Mouse (Mus musculus) C2C12 (cell line): Measurements from ENCODE around the gene Ddx60. TPM values are rescaled to one million over a fixed set of nuclear protein-coding genes. Genes with fewer than 3 reads are reported as not detected.

Source experiments
- H3K27me3 ChIP-seq: one replicate; pipeline ENCODE4 v1.6.1; 2011; ENCODE audit not compliant: control insufficient read depth, insufficient read depth, insufficient read length
- H3K36me3 ChIP-seq: one replicate; pipeline ENCODE4 v1.6.1; 2011; ENCODE audit not compliant: control insufficient read depth, insufficient read depth
- H3K4me3 ChIP-seq: one replicate; pipeline ENCODE4 v1.5.1; 2011; ENCODE audit warnings: mild to moderate bottlenecking, control low read depth; ENCODE audit not compliant: poor library complexity, insufficient read depth, severe bottlenecking
- H3K79me2 ChIP-seq: one replicate; pipeline ENCODE4 v1.6.1; 2011; ENCODE audit not compliant: control insufficient read depth, insufficient read depth
- H3K79me3 ChIP-seq: one replicate; pipeline ENCODE4 v1.6.1; 2011; ENCODE audit warnings: low read depth, control low read depth
- H3ac ChIP-seq: one replicate; pipeline ENCODE3; 2011; ENCODE audit warnings: low read depth; ENCODE audit not compliant: control insufficient read depth, insufficient read length
- CEBPB ChIP-seq: IDR thresholded peaks from one replicate; pipeline ENCODE4 v1.6.1; 2011; ENCODE audit warnings: low read depth, mild to moderate bottlenecking, control low read depth, moderate library complexity
- CTCF ChIP-seq: IDR thresholded peaks from one replicate; pipeline ENCODE4 v1.5.1; 2011; ENCODE audit not compliant: control insufficient read depth, insufficient read depth, insufficient read length
- FOSL1 ChIP-seq: IDR thresholded peaks from one replicate; pipeline ENCODE4 v1.8.0; 2011; ENCODE audit warnings: mild to moderate bottlenecking, low read length; ENCODE audit not compliant: poor library complexity, insufficient read depth, severe bottlenecking
- MAX ChIP-seq: IDR thresholded peaks from one replicate; pipeline ENCODE4 v1.6.1; 2011; ENCODE audit warnings: mild to moderate bottlenecking, control low read depth
- MYOD1 ChIP-seq: IDR thresholded peaks from one replicate; pipeline ENCODE4 v1.6.1; 2011; ENCODE audit warnings: low read depth; ENCODE audit not compliant: control insufficient read depth, insufficient read length
- MYOG ChIP-seq: IDR thresholded peaks from one replicate; pipeline ENCODE4 v1.6.1; 2011; ENCODE audit not compliant: control insufficient read depth, insufficient read length; ENCODE audit errors: extremely low read depth
- USF1 ChIP-seq: IDR thresholded peaks from one replicate; pipeline ENCODE4 v1.6.1; 2011; ENCODE audit warnings: low read depth, mild to moderate bottlenecking, control low read depth, moderate library complexity
- polyA plus RNA-seq: library from polyadenylated mRNA; unstranded; fragments of >200 nt; fragmentation: generic; extraction: Trizol; gene quantifications from one replicate; pipeline ENCODE4 v1.2.1, GENCODE M21; 2012; ENCODE audit warnings: missing spikeins

Gene Ddx60
- polyA plus RNA-seq, 1 experiment: not detected

DNA sequence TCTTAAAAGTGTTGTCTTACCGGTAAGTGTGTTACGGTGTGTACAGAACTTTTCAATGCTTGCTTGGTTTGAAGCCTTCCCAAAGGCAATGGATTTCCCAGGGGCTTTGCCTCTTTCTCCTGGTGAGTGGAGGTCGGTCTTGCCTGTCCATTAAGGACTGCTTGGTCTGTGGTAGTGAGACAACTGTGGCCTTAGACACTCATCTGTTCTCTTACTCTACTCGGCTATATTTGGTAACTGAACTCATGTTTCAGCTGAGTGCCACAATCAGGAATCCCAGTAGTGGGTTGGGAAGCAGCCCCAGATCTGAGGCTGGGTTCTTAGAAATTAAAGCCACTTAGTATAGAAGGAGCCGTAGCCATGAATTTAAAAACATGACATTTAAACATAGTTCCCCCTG is 25.4 kb upstream of the Ddx60 start, which contains the start of gene Palld:
Gene Palld (minus strand): TSS at position 170 of the 400 bp plus-strand sequence.
- no peaks in the 10 kb centered on the region for H3K79me2 ChIP-seq
- peaks cover under 1% of the 10 kb centered on the region for H3K27me3 ChIP-seq
- H3ac ChIP-seq: no peak within 1 kb of the TSS
- TF ChIP-seq CTCF (no peak), MAX (no peak), USF1 (no peak), MYOG (no peak)
- no peaks in the 10 kb centered on the region for H3K79me3 ChIP-seq
- no peak within 1 kb of the TSS for H3K4me3 ChIP-seq
- H3K36me3 ChIP-seq: no peaks in the 10 kb centered on the region

DNA sequence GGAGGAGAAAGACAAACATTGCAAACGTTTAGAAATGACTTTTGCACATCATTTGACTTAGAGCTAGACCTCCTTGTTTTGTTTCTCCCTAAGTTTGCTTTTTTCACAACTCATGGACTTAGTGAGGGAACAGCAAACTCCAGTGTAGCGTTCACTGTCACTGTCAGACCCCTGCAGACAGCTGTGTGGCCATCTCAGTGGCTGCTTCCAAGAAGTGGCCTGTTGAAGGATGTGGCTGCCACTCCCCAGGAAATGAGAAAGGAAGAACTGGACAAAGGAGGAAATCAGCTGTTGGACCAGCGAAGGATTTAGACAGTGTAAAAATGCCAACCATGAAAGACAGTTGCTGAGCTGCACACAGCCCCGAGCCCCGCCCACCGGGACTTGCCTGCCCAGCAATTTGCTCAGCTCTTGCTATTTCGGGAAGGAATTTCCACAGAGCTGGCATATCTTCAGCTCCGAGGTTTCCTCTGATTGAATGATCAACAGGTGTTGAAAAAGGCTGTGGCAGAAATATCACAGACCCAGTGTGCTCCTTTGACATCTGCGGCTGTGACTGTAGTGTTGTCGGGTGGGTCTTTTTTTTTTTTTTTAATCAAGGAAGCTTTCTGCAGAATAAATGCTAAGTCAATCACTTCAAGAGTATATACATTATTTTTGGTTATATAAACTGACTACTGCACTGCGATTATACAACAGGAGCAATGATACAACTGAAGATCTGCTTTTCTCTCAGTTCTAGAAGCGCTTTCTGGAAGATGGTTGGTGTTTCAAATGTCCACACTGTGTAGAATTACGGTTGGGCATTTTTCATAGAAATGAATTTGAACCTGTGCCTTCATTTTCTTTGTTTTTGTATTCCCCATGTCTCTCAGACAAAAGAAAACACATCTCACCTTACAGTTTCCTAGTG is 19.3 kb upstream of the Ddx60 start:
- Histone ChIP-seq H3ac (no peak overlapping the region), H3K27me3 (peaks cover 4% of the 10 kb centered on the region), H3K79me3 (no peaks in the 10 kb centered on the region), H3K4me3 (no peak overlapping the region), H3K36me3 (no peaks in the 10 kb centered on the region), H3K79me2 (no peaks in the 10 kb centered on the region)
- TF ChIP-seq CEBPB: no peak
- no peak for TF ChIP-seq CTCF
- TF ChIP-seq USF1: no peak
- no peak for TF ChIP-seq MYOG
- TF ChIP-seq FOSL1: no peak
- no peak for TF ChIP-seq MYOD1
- TF ChIP-seq MAX: no peak

DNA sequence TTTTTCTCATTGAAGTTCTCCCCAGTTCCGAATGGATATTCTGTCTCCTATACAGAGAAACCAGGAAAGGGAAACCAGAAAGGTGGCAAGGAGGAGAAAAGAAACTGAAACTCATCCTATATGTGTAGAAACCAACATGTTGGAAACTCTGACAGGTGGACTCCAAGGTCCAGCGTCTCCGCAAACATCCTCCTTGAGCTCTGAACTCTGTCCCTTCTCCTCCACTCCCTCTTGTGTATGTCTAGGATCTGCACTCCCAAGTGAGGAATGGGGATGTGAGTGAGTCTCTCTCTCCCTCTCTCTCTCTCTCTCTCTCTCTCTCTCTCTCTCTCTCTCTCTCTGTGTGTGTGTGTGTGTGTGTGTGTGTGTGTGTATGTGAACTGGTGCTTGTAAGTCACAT is 18.6 kb upstream of the Ddx60 start:
- H3K27me3 ChIP-seq: peaks cover 4% of the 10 kb centered on the region
- H3K4me3 ChIP-seq: no peak overlapping the region
- no peaks in the 10 kb centered on the region for H3K36me3 ChIP-seq
- no peaks in the 10 kb centered on the region for H3K79me2 ChIP-seq
- no peak for TF ChIP-seq FOSL1
- no peak for TF ChIP-seq CTCF
- TF ChIP-seq MAX: no peak
- TF ChIP-seq MYOG: no peak
- no peak for TF ChIP-seq CEBPB
- no peak overlapping the region for H3ac ChIP-seq
- H3K79me3 ChIP-seq: no peaks in the 10 kb centered on the region

DNA sequence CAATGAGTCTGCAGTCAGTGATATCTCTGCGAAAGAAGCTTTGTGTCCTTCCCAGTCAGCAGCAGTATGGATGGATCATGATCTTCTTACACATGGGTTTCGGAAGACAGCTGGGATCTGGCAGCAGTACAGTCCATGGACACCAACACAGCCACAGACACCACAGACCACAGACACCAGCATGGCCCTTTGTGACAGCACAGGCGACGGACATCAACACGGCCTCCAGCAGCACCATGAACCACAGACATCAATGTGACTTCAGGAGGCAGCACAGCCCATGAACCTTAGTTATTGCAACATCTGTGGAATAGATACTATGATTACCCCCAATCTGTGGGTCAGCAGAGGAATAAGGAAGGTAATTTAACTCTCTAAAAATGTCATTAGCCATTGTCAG is 15.1 kb upstream of the Ddx60 start:
- no peak for TF ChIP-seq MAX
- no peak for TF ChIP-seq FOSL1
- TF ChIP-seq MYOG: no peak
- TF ChIP-seq USF1: no peak
- no peak for TF ChIP-seq CTCF
- TF ChIP-seq CEBPB: no peak
- no peak for TF ChIP-seq MYOD1
- Histone ChIP-seq H3K79me2 (no peaks in the 10 kb centered on the region), H3ac (no peak overlapping the region), H3K4me3 (no peak overlapping the region), H3K27me3 (peaks cover 4% of the 10 kb centered on the region), H3K79me3 (no peaks in the 10 kb centered on the region), H3K36me3 (no peaks in the 10 kb centered on the region)

DNA sequence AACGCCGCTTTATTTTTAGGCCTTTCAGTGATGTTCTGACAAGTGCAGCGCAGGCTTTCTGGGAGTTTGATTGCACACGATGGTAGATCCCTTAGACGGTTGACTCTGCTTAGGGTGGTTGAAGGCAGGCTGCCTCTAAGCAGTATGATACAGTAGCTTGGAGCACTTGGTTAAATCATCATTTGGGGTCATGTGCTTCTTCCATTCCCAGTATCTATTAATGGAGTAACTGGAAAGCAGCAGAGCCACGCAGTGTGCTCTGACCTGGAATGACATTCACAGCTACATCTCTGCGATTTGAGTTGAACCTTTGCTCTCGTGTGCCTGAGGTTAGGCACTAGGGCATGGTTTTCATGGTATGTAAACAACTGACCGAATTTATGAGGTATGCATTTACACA is 13.9 kb upstream of the Ddx60 start:
- Histone ChIP-seq H3K27me3 (peaks cover 5% of the 10 kb centered on the region), H3K79me3 (no peaks in the 10 kb centered on the region), H3K4me3 (no peak overlapping the region), H3K36me3 (no peaks in the 10 kb centered on the region), H3K79me2 (no peaks in the 10 kb centered on the region), H3ac (no peak overlapping the region)
- TF ChIP-seq MAX (no peak), MYOG (no peak), CEBPB (no peak), CTCF (no peak), MYOD1 (no peak), USF1 (no peak), FOSL1 (no peak)

DNA sequence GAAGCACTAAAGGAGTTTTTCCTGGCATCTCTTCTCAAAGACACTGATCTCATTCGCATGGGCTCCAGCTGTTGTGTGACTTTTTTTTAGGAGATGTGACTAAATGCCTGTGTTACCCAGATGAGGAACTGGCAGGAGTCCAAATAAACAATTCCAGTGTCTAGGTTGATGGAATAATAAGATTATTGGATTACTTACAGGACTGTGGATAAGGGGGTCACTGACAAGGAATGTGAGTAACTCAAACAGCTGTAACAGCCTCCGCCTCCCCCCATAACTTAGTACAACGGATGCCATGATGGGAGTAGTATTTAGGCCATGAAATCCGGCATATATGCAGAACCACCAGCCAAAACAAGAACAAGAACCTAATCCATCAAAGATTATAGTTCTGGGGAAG is 10.6 kb upstream of the Ddx60 start:
- peaks cover 8% of the 10 kb centered on the region for H3K27me3 ChIP-seq
- TF ChIP-seq MAX (no peak), MYOD1 (peak; percentile 44)

DNA sequence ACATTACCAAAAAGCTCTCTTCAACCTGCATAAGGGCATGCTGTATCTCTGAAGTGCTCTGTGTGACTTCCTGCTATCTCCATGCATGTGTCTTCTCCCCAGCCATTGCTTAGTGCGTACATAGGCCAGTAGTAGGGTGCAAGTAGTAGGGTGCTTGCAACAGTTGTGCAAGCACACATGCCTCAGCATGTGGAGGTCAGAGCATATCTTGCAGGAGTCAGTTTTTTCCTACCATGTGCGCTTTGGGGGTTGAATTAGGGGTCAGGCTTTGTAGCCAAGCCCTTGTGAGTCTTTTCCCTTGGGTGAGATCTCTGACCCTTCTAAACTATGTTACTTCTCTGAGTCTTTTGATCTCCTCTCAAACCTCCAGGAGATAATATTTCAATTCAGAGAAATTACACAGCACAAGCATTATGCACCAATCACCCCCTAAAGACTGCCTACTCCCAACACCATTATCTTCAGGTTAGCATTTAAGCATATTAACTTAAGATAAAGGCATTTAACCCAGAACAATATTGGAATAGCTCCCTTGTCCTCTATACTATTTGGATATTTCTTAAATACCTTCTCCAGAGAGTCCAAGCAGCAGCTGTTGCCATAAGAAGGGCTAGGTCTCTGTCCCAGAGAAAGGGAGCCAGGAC is 8.6 kb upstream of the Ddx60 start:
- TF ChIP-seq FOSL1: no peak
- TF ChIP-seq MAX: no peak
- TF ChIP-seq USF1: no peak
- no peak for TF ChIP-seq CTCF
- no peak for TF ChIP-seq CEBPB
- TF ChIP-seq MYOG: no peak
- peaks cover 4% of the 10 kb centered on the region for H3K27me3 ChIP-seq

More for the DNA sequence above, 10.6 kb upstream of the Ddx60 start:
- Histone ChIP-seq H3K79me2 (no peaks in the 10 kb centered on the region), H3K36me3 (no peaks in the 10 kb centered on the region), H3K79me3 (no peaks in the 10 kb centered on the region), H3ac (no peak overlapping the region), H3K4me3 (no peak overlapping the region)

More for the DNA sequence above, 8.6 kb upstream of the Ddx60 start:
- Histone ChIP-seq H3ac (no peak overlapping the region), H3K79me2 (no peaks in the 10 kb centered on the region), H3K4me3 (no peak overlapping the region), H3K36me3 (no peaks in the 10 kb centered on the region), H3K79me3 (no peaks in the 10 kb centered on the region)
